Mouse (Mus musculus) lung, postnatal 36 days (tissue): ENCODE results near the gene Scgb1b12.
"Not testable (repeated sequence)": the region's sequence is repeated elsewhere in the genome, so short reads cannot be mapped to it uniquely, and the experiment has no call there.

Experiments
- DNase-seq: peaks from one replicate; pipeline ENCODE4 v3.0.0; 2022; ENCODE audit warnings: mixed read lengths

The Scgb1b12 gene

DNA sequence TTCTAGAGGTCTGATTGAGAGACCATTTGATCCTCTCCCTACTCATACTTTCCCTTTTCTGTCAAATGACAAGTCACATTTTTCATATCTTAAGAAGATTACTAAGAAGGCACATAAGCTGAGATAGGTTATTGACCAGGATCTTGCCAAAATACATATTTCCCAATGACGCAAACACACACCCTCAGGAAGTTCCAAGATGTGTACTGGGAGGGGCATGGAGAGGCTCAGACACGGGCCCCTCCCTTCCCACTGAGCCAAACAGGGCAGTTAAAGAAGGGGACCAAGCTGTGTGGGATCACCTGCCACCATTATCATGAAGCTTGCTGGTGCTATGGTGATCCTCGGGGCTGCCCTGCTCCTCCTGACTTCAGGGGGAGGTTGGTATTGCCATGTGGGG, at the start of gene Scgb1b12:
TSS of gene Scgb1b12 (plus strand) at position 301 of the 400 bp plus-strand sequence.
- DNase-seq: not testable (repeated sequence)

DNA sequence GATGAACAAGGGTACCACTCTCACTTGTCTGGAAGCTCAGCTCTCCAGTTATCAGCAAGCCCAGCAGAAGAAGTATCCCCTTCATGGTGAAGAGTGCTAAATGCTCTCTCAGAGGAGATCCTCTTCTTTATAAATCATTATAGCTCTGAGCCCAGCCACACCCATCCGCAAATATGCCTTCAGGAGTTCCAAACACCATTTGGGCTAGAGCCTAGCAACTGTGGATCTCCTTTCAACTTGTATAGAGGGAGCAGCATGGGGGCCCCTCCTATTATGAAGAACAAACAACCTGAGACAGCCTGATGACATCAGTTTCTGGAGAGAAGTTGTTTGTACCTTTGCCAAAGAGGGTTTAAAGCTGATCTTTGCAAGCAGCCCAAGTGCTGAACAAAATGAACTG, 6.8 kb upstream of the Scgb1b12 start, which contains the start of gene Scgb2b12:
TSS of gene Scgb2b12 (minus strand) at position 101 of the 400 bp plus-strand sequence.
- not testable (repeated sequence) for DNase-seq
